Mouse (Mus musculus) gastrocnemius, postnatal 14 days (tissue): Measurements from ENCODE around the gene Lbh. TPM values are rescaled to one million over a fixed set of nuclear protein-coding genes. Genes with fewer than 3 reads are reported as not detected.

Experiments
- DNase-seq: peaks from one replicate; pipeline ENCODE4 v3.0.0; 2021; ENCODE audit warnings: mixed read lengths
- intact Hi-C: fragments of 180-260 bp; cut with DNase I; formaldehyde crosslinking; loops from one replicate; pipeline ENCODE4 v1.15.1; 2025; ENCODE audit warnings: low total_unique reads
- total RNA-seq, 2 experiments: library from RNA; stranded (reverse); gene quantifications; 2 replicates each; pipeline ENCODE4 v1.2.3; 2021

The Lbh gene
- total RNA-seq, 2 experiments from 2014 or later = 11.6 to 16.6 TPM

DNA sequence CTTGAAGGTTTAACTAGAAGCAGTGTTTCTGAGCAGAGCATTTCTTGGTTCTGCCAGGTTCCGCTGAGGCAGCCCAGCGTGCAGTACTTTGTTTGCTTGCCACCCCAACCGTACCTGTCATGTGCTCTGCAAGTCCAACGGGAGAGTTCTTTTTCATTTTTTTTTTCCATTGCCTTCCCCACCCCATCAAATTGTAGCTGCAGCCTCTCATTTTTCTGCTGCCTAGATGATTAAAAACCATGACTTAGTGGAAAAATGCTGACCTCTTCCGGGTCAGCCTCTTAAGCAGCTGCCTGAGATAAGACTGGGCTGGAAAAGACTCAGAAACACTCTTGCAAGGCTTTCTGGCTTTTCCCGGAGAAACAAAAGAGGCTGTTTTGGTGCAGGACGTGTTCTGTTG is 17.8 kb downstream of the Lbh start:
- DNase-seq = no peak
- intact Hi-C loops = no loop called here

DNA sequence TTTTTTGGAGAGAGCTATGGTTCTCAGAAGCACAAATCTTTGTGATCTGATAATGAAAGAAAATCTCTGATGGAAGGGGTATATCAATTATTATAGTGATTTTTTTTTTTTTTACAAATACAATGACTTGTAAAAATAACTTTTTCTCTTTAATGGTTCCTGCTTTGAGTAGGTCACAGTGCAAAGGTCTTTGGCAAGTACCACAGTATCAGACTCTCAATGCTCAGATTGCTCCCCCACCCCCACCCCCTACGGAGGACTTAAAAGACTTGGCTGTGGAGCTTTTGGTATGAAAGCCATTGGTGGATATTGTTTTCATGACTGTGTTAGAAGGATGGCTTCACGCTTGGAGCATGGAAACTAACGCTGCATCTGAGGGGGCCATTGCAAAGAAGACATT is 18.2 kb downstream of the Lbh start:
- DNase-seq = no peak
- intact Hi-C loops = no loop called here

DNA sequence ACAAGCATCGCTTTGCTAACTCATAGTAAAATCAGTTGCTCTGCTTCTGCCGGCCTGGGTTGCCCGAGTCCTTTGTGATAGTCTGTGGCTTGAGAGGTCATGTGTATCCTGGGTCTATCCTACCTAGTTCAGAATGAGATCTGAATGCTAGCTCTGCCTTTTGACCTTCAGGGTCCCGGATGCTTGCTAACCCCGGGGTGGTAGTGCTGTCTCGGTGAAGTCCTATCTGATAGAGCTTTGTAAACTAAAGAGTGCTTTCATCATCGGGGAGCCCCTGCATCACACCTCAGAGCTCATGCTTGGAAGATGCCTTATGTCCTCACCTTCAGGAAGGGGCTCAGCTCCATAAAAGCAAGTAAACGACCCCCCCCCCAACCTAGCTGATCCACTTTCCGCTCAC is 19.1 kb downstream of the Lbh start:
- DNase-seq = no peak
- intact Hi-C loops = no loop called here

DNA sequence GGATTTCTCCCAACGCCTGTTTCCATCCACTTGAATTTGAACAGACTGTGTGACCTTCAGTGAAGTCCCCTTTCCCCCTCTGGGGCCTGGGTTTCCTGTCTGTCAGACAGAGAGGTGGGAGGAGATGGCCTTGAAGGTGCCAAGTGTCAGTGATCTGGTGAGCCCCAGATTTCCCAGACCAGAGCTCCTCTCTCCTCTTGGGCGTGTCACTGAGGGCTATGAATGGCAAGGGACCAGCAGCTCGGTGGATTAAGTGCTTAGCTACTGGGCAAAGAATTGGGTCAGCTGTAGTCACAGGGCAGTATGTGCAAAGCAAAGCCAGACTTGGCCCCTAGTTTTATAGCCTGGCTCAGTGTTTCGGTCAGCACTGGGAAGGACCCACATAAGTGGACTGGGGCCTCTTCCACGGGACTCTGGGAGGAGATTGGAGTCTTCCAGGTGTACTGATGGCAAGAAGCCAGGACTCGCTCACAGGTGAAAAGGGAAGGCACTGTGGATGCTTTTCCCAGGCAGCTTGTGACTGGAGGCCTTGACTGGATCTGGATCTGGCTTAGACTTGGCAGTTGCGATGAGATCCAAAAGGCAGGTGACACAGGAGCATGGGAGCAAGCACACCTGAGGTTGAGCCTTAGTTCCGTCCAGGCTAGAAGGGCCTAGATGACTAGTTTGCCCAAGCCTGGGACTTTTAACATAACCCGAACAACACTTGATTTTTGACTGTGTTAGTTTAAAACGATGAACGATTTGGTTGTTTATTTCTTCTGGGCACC is 20.1 kb downstream of the Lbh start:
- DNase-seq = peak; percentile 74
- intact Hi-C loops = no loop called here

DNA sequence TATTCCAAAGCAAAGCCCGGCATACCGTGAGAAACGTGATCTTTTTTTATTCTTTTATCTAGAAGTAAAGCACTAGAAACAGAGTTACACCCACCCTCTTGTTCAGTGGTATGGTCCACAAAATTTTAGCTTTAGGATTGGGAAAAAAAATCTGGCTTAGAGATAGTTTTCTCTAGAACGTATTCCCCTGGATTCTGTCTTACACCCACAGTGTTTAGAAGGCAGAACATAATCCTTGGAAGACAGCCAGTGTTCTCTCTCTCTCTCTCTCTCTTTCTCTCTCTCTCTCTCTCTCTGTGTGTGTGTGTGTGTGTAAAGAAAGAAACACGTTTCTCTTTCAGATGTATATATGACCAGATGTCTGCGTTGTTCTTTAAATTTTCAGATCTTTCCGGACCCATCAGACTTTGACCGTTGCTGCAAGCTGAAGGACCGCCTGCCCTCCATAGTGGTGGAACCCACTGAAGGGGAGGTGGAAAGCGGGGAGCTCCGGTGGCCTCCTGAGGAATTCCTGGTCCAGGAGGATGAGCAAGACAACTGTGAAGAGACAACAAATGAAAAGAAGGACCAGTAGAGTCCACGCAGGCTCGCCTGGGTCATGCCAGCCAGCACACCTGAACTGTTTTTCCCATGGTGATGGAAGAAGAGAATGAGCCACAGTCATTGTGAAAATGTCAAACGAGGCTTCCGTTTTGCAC is 20.9 kb downstream of the Lbh start:
- no peak for DNase-seq
- intact Hi-C loops = no loop called here

DNA sequence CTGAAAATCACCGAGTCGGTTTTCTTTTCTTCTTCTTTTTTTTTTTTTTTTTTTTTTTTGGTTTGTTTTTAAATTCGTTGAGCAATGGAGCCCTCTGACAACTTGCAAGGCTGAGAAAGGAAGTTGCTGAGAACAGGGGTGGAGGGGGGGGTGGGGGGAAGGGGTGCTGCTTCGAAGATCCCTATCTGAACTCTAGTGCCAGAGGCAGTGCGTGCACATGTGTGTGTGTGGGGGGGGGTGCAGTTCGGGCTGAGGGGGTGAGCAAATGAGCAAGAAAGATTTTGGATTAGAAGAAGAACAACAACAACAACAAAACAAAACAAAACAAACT is 21.4 kb downstream of the Lbh start:
- intact Hi-C loops = no loop called here
- DNase-seq = no peak

DNA sequence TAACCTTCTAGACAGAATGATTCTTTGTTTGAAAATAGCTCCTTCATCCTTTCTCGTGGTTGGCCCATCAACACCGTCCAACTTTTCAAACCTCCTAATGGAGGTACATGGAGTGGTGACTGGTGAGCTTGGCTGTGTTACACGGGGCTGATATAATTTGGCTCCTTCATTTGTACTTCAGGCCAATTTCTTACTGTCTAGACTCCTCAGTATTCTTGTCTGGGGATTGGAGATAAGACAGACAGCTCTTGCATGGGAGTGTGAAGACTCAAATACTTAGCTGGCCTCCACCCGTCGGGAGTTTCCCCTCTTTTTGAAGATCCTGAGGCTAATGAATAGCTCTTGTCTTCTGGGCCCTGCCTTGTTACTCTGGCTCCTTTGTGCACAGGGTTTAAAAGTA is 26.3 kb downstream of the Lbh start:
- intact Hi-C loops = no loop called here
- DNase-seq = no peak

DNA sequence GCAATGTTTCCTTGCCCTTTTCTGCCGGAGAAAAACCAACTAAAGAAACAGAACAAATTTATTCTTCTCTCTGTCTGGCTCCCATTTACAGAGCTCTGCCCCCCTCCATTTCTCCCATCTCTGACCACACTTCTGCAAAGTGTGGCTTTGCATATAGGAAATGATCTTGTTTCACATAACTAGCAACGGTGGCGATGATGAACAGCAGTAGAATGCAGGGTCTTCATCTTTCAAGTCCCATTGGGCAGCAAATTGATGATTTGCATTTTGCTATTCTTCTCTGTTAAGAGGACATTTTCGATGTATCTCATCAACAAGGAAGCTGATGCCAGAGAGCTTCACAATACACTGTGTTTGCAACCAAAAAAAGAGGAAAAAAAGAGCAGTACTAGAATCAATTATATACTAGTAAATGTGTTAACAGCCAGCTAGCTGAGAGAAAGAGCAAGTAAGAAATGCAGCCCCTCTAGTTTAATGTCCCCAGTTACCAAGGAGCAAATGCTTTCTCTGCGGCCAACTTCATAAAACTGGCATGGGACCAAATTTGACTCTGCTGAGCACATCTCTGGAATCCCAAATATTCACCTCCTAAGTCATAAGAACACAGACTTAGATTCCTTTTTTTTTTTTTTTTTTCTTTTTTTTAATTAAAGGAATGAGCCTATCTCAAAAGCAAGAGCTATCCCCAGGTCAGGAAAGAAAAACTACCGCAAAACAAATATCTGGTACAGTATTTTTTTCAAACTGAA is 29.2 kb downstream of the Lbh start:
- intact Hi-C loops = no loop called here
- DNase-seq = no peak

DNA sequence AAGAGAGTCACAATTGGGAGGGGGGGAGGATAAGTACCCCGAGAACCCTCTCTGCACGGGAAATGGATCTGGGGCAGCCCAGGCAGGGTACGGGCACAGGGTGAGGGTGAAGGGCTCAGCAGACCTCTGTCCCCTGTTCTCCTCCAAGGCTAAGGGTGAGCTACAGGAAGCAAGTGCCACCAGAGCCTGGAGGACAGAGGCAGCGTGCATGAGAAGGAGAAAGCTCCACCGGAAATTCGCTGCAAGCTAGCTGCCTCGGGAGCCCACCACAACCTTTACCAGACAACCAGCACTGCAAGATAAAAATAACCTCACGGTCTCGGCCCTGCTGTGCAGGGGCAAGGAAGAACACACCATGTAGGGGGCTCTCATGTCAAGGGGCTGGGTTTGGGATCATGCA is 30.0 kb downstream of the Lbh start:
- DNase-seq = no peak
- intact Hi-C loops = no loop called here

DNA sequence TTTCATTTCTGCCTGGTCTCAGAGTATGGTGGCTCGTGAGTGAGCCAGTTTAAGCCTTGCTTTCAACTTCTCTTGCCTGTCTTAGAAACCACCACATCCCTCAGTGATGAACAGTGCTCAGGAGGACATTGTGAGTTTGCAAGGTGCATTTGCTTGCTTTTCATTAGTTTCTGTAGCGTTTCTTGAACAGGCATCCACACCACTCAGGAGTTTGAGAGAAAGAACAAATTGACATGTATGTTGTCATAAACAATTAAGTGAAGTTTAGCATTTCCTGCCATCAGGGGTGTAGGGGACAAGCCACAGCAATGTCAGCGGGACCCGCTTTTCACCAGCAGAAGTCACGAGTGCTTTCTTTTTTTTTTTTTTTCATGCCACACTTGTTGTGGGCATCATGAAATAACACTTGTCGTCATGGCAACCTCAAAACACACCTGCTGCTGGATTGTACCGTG is 31.2 kb downstream of the Lbh start:
- no peak for DNase-seq
- intact Hi-C loops = no loop called here

DNA sequence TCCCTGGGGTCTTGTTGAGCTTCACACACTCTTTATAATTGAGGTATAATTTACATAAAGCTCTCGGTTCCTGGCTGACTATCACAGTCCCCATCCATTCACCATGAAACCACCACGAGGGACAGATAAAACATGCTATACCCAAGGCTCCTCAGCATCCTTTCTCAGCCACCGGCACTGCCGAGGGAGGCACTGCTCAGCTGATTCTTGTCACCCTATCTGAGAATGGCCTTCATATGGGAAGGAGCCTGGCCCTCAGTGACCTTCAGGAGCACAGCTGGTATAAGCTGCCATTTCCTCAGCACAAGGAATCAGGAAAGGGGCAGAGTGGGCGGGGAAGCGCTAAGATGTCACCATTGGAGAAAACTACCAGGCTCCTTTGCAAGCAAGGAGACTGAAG is 33.2 kb downstream of the Lbh start:
- no peak for DNase-seq
- intact Hi-C loops = no loop called here

DNA sequence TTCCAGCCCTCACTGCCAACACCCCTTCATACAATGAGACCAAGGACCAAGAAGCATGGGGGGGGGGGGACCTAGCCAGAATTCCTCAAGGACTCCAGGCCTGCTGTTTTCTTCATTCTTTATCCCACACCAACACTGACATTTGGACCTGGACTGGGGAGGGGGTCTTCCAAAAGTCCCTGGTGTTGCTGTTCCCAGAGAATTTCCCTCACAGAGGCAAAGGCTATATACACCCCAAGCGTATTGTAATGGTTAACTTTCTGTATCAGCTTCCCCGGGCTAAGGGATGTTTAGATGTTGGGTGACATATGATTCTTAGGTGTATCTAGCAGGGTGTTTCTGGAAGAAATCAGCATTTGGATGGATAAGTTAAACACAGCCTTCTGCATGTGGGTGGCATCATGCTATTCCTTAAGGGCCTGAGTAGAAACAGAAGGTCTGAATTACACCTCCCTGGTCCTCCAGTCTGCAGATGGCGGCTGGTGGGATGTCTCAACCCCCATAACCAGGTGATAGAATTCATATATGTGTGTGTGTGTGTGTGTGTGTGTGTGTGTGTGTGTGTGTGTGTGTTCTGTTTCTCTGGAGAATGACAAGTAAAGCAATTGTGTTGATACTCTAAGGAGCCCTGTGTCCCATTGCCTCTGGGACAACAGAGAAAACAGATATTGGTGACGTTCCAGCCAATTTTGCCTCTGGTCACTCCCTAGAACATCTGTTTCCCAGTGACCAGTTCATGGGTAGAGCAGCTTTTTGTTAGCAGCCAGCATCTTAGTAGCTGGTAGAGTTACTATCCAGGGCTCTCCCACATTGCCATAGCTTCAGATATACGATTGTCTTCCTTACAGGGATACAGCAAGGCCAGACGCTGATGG is 35.9 kb downstream of the Lbh start:
- intact Hi-C loops = no loop called here
- no peak for DNase-seq

DNA sequence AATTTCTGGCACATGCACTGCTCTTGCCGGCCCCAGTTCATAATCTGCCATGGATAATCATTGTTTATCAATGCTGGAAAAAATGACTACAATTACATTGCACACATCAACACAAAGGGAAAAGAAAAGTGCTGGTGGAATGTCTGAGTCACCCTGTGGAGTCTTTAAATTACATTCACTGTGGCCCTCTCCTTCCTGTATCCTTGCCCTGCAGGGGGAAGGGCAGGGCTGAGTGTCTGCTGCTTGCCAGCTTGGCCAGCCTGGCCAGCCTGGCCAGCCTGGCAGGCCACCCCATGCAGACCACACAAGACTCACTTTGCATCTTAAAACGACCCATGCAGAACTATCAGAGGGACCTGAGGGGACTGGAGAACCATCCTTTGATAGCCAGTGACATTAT is 37.4 kb downstream of the Lbh start:
- intact Hi-C loops = no loop called here
- no peak for DNase-seq

DNA sequence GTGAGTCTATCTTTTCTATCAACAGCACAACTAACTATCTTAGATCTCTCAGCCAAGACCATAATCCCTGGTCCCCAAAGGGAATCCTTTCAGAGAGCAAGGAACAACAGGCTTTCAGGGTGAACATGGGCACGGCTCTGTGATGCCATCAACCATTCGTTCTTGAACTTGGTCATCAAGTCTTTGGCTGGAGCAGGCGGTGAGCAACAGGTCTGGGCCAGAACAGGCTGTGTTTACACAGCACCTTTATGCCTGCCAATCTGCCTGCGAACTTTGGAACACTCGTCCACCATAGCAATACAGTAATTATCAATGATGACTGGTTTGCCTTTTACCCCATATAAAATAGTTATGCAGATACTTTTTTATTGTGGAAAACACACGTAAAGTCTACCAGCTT is 38.9 kb downstream of the Lbh start:
- intact Hi-C loops = no loop called here
- no peak for DNase-seq

DNA sequence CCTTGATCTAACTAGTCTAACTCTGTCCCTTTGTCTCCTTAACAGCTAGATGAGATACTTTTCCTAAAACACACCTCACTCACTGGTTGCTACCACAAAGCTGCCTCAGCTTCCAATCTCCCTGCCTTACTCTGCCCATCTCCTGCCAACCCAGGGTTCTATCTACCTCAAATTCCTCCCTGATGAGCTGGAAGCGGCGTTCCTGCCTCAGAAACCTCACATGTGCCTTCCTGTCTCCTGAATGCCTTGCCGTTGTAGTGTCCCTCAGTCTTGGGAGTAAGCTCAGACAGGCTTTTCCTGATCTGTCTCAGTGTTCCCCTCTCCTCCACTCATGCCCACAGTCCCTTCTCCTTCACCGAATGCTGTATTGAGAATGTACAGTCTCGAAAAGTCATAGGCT is 40.8 kb downstream of the Lbh start:
- intact Hi-C loops = no loop called here
- no peak for DNase-seq

DNA sequence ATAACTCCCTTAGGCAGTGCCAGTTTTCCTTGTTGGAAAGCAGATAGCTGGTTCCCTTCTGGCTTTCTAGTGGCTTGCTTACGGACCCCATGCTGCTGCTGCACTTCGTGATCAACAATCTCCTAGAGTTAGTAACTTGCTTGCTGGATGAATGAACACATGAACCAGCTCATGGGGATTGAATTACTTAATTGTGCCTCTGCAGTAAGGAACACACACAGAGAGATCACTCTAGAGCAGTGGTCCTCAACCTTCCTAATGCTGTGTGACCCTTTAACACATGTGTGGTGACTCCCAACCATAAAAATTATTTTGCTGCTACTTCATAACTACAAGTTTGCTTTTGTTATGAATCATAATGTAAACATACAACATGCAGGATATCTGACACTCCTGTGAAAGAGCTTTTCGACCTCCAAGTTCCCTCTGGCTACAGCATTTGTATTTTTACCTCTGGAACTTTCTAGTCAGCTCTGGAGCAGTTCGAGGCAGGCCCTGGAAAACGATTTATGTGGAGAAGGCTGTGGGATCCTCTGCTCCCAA is 41.5 kb downstream of the Lbh start:
- DNase-seq = no peak
- intact Hi-C loops = no loop called here

DNA sequence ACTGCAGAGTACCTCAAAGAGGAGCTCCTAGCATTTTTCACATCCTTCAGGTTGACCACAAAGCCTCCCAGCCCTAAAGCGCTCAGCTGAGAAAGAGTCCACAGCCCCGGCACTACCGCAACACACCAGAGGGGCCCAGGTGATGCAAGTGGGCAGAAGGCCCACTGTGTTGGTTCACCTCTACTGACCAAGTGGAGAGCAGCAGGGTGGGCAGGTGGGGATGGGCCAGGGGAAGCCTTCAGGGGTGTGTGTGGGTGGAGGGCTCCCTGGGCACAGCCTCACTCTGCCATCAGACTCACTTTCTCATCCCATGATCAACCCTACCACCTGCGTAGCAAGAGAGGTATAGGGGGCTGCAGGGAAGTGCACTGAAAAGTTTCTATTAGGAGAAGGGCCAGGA is 42.1 kb downstream of the Lbh start:
- intact Hi-C loops = no loop called here
- DNase-seq = no peak

DNA sequence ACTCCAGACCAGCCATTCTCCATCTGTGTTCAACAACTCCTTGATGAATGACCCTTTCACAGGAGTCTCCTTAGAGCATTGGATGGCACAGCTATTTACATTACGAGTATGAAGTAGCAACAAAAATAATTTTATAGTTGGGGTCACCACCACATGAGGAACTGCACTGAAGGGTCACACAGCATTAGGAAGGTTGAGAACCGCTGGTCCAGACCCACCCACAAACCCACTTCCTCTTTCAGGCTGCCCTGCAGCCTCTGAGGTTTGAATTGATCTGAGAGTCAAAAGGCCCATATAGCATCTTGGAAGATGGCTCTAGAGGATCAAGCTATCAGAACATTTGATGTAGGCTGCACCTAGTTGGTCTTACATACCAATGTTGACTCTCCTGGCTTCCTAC is 42.8 kb downstream of the Lbh start:
- no peak for DNase-seq
- intact Hi-C loops = no loop called here

DNA sequence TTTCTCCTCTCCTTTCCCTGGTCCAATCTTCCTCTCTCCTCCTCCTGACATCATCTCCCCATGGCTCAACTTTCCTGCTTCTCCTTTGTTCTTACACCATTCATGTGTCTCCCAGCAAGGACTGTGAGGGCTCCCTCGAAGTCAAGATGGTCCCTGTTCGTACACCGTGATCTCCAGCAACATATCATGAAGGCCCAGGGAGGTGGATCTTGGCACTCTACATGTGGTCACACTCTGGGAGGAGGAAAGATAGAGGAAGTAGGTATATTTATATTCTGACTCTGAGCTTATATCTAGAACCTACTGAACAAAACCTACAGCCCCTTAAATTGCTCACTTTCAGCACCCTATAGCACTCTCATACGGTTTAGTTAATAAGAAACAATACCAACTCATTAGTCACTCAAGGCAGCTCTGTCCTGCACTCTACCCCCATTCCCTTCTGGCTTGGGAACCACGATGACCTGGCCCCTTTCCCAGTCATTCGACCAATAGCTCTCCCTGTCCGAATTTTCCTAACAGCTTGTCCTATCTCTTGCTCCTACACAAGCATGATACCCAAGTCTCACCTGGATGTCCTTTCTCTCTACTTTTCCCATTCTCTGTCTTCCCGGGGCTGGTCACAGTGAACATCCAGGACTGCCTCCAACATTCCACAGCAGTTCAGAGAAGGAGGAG is 44.0 kb downstream of the Lbh start:
- intact Hi-C loops = no loop called here
- DNase-seq = no peak
